In the genomic region with DNA sequence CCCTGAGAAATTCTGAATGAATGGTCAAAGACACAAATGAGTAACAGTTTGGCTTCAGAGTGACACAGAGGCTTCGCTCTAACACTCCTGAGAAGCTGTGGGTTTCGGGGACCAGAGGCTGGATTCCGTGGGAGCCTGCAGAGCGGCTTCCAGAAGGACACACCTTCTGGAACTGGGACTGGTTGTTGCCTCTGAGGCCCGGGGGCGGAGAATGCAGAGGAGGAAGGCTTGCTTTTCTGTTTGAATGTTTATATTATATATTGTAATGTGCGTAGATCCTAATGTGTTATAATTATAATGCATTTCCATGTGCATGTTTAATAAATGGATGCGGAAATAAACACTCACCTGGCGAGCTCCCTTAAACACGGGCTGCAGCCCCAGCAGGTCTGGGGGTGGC, we compare ENCODE assay signal across 11 mouse cellular contexts. TPM values are rescaled to one million over a fixed set of nuclear protein-coding genes. Genes with fewer than 3 reads are reported as not detected.
DNase-seq lines count a peak whose midpoint lies in the region; ATAC-seq and TF ChIP-seq lines count a peak whose summit lies in the region.
"Had no signal": no experiment of that assay in that cellular context is flagged by ENCODE, and none has a peak within 500 bp of the region (broad histone marks: within the 10 kb centered on the region; RNA-seq: fewer than 3 reads in every experiment).

No protein-coding gene starts in this region.

- 48% methylated on average over 10 of the region's 10 CpGs for WGBS in lung, embryonic 14.5 days
- 54% methylated on average over 10 of the region's 10 CpGs for WGBS in forebrain, embryonic 13.5 days
- 46% methylated on average over 10 of the region's 10 CpGs for WGBS in intestine, embryonic 15.5 days
- 54% methylated on average over 10 of the region's 10 CpGs for WGBS in neural tube, embryonic 13.5 days

- no peaks in the 10 kb centered on the region for H3K9me3 ChIP-seq in lung, embryonic 14.5 days (ENCODE audit: low read depth, low read length)
- H3K9me3 ChIP-seq in forebrain, embryonic 13.5 days (replicated peaks): no peaks in the 10 kb centered on the region
- H3K9me3 ChIP-seq in intestine, embryonic 15.5 days: no peaks in the 10 kb centered on the region
- no peaks in the 10 kb centered on the region for H3K9me3 ChIP-seq in neural tube, embryonic 13.5 days

- no peak overlapping the region for H3K9ac ChIP-seq in lung, embryonic 14.5 days
- no peak overlapping the region for H3K9ac ChIP-seq in forebrain, embryonic 13.5 days
- no peak overlapping the region for H3K9ac ChIP-seq in intestine, embryonic 15.5 days
- H3K9ac ChIP-seq in neural tube, embryonic 13.5 days: peak overlapping the region; percentile 32; the same call in 1 of the 2 replicates

- H3K4me1 ChIP-seq in lung, embryonic 14.5 days (ENCODE audit: insufficient read depth): no peaks in the 10 kb centered on the region
- peaks cover 14% of the 10 kb centered on the region for H3K4me1 ChIP-seq in forebrain, embryonic 13.5 days
- 0 out of 2 replicates have a peak, but pooled peaks cover 3% of the 10 kb centered on the region for H3K4me1 ChIP-seq in intestine, embryonic 15.5 days (replicated peaks)
- 0 out of 2 replicates have a peak, but pooled peaks cover 6% of the 10 kb centered on the region for H3K4me1 ChIP-seq in neural tube, embryonic 13.5 days (replicated peaks)

- H3K4me2 ChIP-seq in lung, embryonic 14.5 days: peak overlapping the region; percentile 47
- peak overlapping the region; percentile 47 for H3K4me2 ChIP-seq in forebrain, embryonic 13.5 days
- H3K4me2 ChIP-seq in intestine, embryonic 15.5 days (replicated peaks): peak overlapping the region; percentile 33
- peak overlapping the region; percentile 40 for H3K4me2 ChIP-seq in neural tube, embryonic 13.5 days

- peak overlapping the region; percentile 27 for H3K4me3 ChIP-seq in lung, embryonic 14.5 days (ENCODE audit: low read depth, low read length)
- H3K4me3 ChIP-seq in forebrain, embryonic 13.5 days: no peak overlapping the region
- peak overlapping the region; percentile 18; the same call in 1 of the 2 replicates for H3K4me3 ChIP-seq in intestine, embryonic 15.5 days (replicated peaks)
- H3K4me3 ChIP-seq in neural tube, embryonic 13.5 days: no peak overlapping the region

- no peak for DNase-seq in lung, embryonic 14.5 days
- no peak for DNase-seq in lung, postnatal 25 days (ENCODE audit: low spot score)
- DNase-seq in adrenal gland, postnatal 4 days (ENCODE audit: low spot score in 2 of 2): no peak
- DNase-seq in adrenal gland, postnatal 25 days: no peak
- DNase-seq in adrenal gland, adult (ENCODE audit: inconsistent age in 2 of 2, low spot score in 1 of 2): no peak
- DNase-seq: gastrocnemius, postnatal 25 days had no signal

- ATAC-seq in lung, embryonic 14.5 days (ENCODE audit: insufficient read depth): no peak
- no peak for ATAC-seq in forebrain, embryonic 13.5 days
- no peak for ATAC-seq in intestine, embryonic 15.5 days
- no peak for ATAC-seq in neural tube, embryonic 13.5 days (ENCODE audit: low read depth)

- H3K36me3 ChIP-seq in lung, embryonic 14.5 days (ENCODE audit: insufficient read depth): no peaks in the 10 kb centered on the region
- H3K36me3 ChIP-seq in forebrain, embryonic 13.5 days (ENCODE audit: poor library complexity, severe bottlenecking): no peaks in the 10 kb centered on the region
- H3K36me3 ChIP-seq in intestine, embryonic 15.5 days: no peaks in the 10 kb centered on the region
- no peaks in the 10 kb centered on the region for H3K36me3 ChIP-seq in neural tube, embryonic 13.5 days

- no peaks in the 10 kb centered on the region for H3K27me3 ChIP-seq in lung, embryonic 14.5 days (ENCODE audit: insufficient read depth, low read length)
- peaks cover 2% of the 10 kb centered on the region; the same call in 1 of the 2 replicates for H3K27me3 ChIP-seq in forebrain, embryonic 13.5 days
- no peaks in the 10 kb centered on the region; the same call in 1 of the 2 replicates for H3K27me3 ChIP-seq in intestine, embryonic 15.5 days (replicated peaks)
- no peaks in the 10 kb centered on the region; the same call in none of the 2 replicates for H3K27me3 ChIP-seq in neural tube, embryonic 13.5 days

- TF ChIP-seq CTCF in lung, embryonic 14.5 days (IDR thresholded peaks at IDR 0.05; ENCODE audit: low read depth): no peak

- H3K27ac ChIP-seq in lung, embryonic 14.5 days (ENCODE audit: low read depth): no peak overlapping the region
- no peak overlapping the region for H3K27ac ChIP-seq in forebrain, embryonic 13.5 days
- no peak overlapping the region for H3K27ac ChIP-seq in intestine, embryonic 15.5 days
- no peak overlapping the region for H3K27ac ChIP-seq in neural tube, embryonic 13.5 days (replicated peaks)

RNA-seq across cellular contexts. Expression of gene Csnk1e, which starts 15.7 kb away (rescaled TPM):
- polyA plus RNA-seq in lung, embryonic 14.5 days (2014; fragmentation: Nextera tagmentation; extraction: Ambion mirVana): 93.2 and 99.6 TPM in 2 replicates
- polyA plus RNA-seq in forebrain, embryonic 13.5 days (2015; fragmentation: Nextera tagmentation; extraction: Ambion mirVana): 200 and 208 TPM in 2 replicates
- polyA plus RNA-seq in intestine, embryonic 15.5 days (2015; fragmentation: Nextera tagmentation; extraction: Ambion mirVana): 59.1 and 61.8 TPM in 2 replicates
- polyA plus RNA-seq in neural tube, embryonic 13.5 days (2015; fragmentation: Nextera tagmentation; extraction: Ambion mirVana): 275 and 281 TPM in 2 replicates
- total RNA-seq in adrenal gland, postnatal 4 days (2021): 100 to 1,000 TPM; 108 to 111 TPM
- 92.0 and 115 TPM in 2 replicates for total RNA-seq in adrenal gland, postnatal 25 days (2021)

RNA-seq across cellular contexts. Expression of gene Kcnj4, which starts 33.9 kb away (rescaled TPM):
- polyA plus RNA-seq in lung, embryonic 14.5 days (2014; fragmentation: Nextera tagmentation; extraction: Ambion mirVana): not detected in 2 replicates
- not detected in 2 replicates for polyA plus RNA-seq in forebrain, embryonic 13.5 days (2015; fragmentation: Nextera tagmentation; extraction: Ambion mirVana)
- polyA plus RNA-seq in intestine, embryonic 15.5 days (2015; fragmentation: Nextera tagmentation; extraction: Ambion mirVana): not detected in 2 replicates
- not detected in 2 replicates for polyA plus RNA-seq in neural tube, embryonic 13.5 days (2015; fragmentation: Nextera tagmentation; extraction: Ambion mirVana)
- total RNA-seq in adrenal gland, postnatal 4 days (2021): under 1 TPM; 0.22 to 0.28 TPM
- 0.27 and 0.57 TPM in 2 replicates for total RNA-seq in adrenal gland, postnatal 25 days (2021)
- total RNA-seq: gastrocnemius, postnatal 25 days; neutrophil, adult 5-6 weeks had no signal
- polyA plus RNA-seq: liver, embryonic 16.5 days had no signal

RNA-seq across cellular contexts. Expression of gene Kdelr3, which starts 45.1 kb away (rescaled TPM):
- polyA plus RNA-seq in lung, embryonic 14.5 days (2014; fragmentation: Nextera tagmentation; extraction: Ambion mirVana): 60.3 and 68.2 TPM in 2 replicates
- polyA plus RNA-seq in forebrain, embryonic 13.5 days (2015; fragmentation: Nextera tagmentation; extraction: Ambion mirVana): 5.1 and 6.4 TPM in 2 replicates
- polyA plus RNA-seq in intestine, embryonic 15.5 days (2015; fragmentation: Nextera tagmentation; extraction: Ambion mirVana): 71.6 and 78.7 TPM in 2 replicates
- 16.6 and 23.6 TPM in 2 replicates for polyA plus RNA-seq in neural tube, embryonic 13.5 days (2015; fragmentation: Nextera tagmentation; extraction: Ambion mirVana)
- 10 to 100 TPM; 13.0 to 13.2 TPM for total RNA-seq in adrenal gland, postnatal 4 days (2021)
- 2.7 and 3.3 TPM in 2 replicates for total RNA-seq in adrenal gland, postnatal 25 days (2021)
- total RNA-seq: neutrophil, adult 5-6 weeks had no signal

Comparison
In these comparisons a context has a peak if more than half of its experiments do, and no peak if none do; other contexts are left out.
1. H3K4me3 ChIP-seq: peak in lung, embryonic 14.5 days (single experiment) and intestine, embryonic 15.5 days (single experiment); none in forebrain, embryonic 13.5 days (single experiment) and neural tube, embryonic 13.5 days (single experiment).
2. Peak in every context shown above with its lines, with median percentiles within 50 percentile points of each other: H3K4me2 ChIP-seq.